Mouse (Mus musculus) embryonic facial prominence, embryonic 13.5 days (tissue): ENCODE results near the gene Mgat4e. TPM values are rescaled to one million over a fixed set of nuclear protein-coding genes. Genes with fewer than 3 reads are reported as not detected.

ENCODE experiments used
- ATAC-seq: fragments of 200-750 bp; cut with Nextera tagmentation; 2 replicates; pipeline ENCODE4 v1.8.0; 2017; ENCODE audit warnings: low read depth; ENCODE audit not compliant: insufficient number of reproducible peaks, insufficient read depth, low FRiP score, low TSS enrichment
- H3K27ac ChIP-seq: fragments of 300-500 bp; sonication (generic); 2 replicates; pipeline ENCODE4 v1.5.1; 2015; ENCODE audit warnings: moderate library complexity, mild to moderate bottlenecking, inconsistent platforms
- H3K27me3 ChIP-seq: fragments of 300-500 bp; sonication (generic); 2 replicates; pipeline ENCODE4 v1.6.1; 2015; ENCODE audit warnings: mild to moderate bottlenecking, inconsistent platforms
- H3K36me3 ChIP-seq: fragments of 300-500 bp; sonication (generic); 2 replicates; pipeline ENCODE4 v1.6.1; 2015; ENCODE audit warnings: mild to moderate bottlenecking, inconsistent platforms
- H3K4me1 ChIP-seq: fragments of 300-500 bp; sonication (generic); 2 replicates; pipeline ENCODE4 v1.6.1; 2015; ENCODE audit warnings: inconsistent platforms
- H3K4me2 ChIP-seq: fragments of 300-500 bp; sonication (generic); 2 replicates; pipeline ENCODE4 v1.6.1; 2015; ENCODE audit warnings: moderate library complexity, mild to moderate bottlenecking, inconsistent platforms
- H3K4me3 ChIP-seq: fragments of 300-500 bp; sonication (generic); 2 replicates; pipeline ENCODE4 v1.5.1; 2015; ENCODE audit warnings: mild to moderate bottlenecking, inconsistent platforms
- H3K9ac ChIP-seq: fragments of 300-500 bp; sonication (generic); 2 replicates; pipeline ENCODE4 v1.6.1; 2015; ENCODE audit warnings: mild to moderate bottlenecking, inconsistent platforms
- H3K9me3 ChIP-seq: fragments of 300-500 bp; sonication (generic); 2 replicates; pipeline ENCODE4 v1.6.1; 2016; ENCODE audit warnings: inconsistent platforms
- WGBS: fragments of 180-500 bp; shearing (Covaris S2); methylation state at CpG from one replicate; pipeline ENCODE4 v1.1.7; 2015; ENCODE audit warnings: mixed read lengths; 5-methylcytosine and 5-hydroxymethylcytosine counted together
- polyA plus RNA-seq: library from polyadenylated mRNA; unstranded; fragments of >200 nt; fragmentation: Nextera tagmentation; extraction: Ambion mirVana; gene quantifications from 2 replicates; pipeline ENCODE4 v1.2.1, GENCODE M21; 2015

Gene Mgat4e
- polyA plus RNA-seq, result not detected in 2 replicates

DNA sequence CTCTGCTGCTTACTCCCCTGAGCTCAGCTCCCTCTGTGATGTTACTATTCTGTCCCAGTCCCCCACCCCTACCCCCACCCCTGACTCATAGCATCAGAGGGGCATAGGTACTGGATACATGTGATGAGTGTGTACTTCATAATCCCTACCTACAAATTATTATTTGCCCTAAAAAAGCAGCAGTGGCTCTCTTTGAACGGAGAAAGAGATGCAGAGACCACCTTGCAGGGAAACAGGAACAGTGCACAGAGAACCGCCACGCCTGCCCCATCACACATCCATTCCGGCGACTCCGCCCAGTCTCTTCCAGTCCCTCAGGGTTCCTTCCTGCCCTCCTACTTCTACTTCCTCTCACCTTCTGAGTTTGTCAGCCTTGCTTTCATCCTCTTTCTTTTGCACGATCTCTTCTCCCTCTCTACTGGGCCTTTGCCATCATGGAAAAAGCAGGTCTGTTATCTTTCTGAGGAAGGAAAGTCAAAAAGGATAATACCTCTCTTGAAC, at the start of gene Mgat4e:
Gene Mgat4e (minus strand): TSS at position 51 of the 501 bp plus-strand sequence.
- H3K4me2 ChIP-seq, result no peak within 1 kb of the TSS
- 57% methylated on average over 7 of the region's 7 CpGs for WGBS
- H3K27me3 ChIP-seq, result no peaks in the 10 kb centered on the region
- H3K9ac ChIP-seq, result no peak within 1 kb of the TSS
- H3K4me1 ChIP-seq, result 0 out of 2 replicates have a peak, but pooled peaks cover under 1% of the 10 kb centered on the region
- ATAC-seq, result no peak
- H3K9me3 ChIP-seq, result peaks cover 4% of the 10 kb centered on the region
- no peak within 1 kb of the TSS for H3K4me3 ChIP-seq
- H3K27ac ChIP-seq, result no peak within 1 kb of the TSS
- H3K36me3 ChIP-seq, result no peaks in the 10 kb centered on the region

DNA sequence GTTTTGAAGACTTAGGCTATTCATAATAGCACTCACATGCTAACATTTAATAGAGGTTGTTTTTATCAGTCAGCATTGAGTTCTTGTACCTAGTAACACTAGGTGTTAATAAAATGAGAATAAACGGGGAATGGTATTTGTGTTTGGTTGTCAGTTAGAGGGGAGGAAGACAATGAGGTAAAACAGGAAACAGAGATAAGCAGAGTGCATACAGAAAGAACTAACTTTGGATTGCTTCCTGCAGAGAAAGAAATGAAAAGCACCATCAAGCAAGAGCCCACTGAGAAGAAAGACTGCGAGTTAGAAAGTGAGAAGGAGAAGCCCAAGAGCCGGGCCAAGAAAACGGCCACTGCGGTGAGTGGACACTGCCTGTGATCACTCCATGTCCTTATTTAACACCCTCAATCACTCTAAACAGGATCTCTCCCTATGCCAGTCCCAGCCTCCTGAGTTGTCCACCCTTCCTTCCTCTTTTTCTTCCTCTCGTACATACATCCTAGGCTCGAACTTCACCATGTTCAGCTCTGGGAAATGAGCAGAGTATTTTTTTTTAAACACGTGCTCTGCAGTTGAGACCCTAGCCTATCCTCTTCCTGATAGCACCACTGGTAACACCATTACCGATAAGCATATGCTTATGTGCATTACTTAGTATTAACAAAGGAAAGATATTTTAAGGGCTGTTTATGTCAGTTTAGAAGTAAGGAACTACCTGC, 48.0 kb upstream of the Mgat4e start:
- H3K4me3 ChIP-seq, result no peak overlapping the region
- no peaks in the 10 kb centered on the region for H3K4me1 ChIP-seq
- WGBS, result 91% methylated on average over 9 of the region's 9 CpGs
- H3K36me3 ChIP-seq, result peaks cover 86% of the 10 kb centered on the region
- H3K9me3 ChIP-seq, result no peaks in the 10 kb centered on the region
- no peak overlapping the region for H3K4me2 ChIP-seq
- no peaks in the 10 kb centered on the region for H3K27me3 ChIP-seq
- no peak overlapping the region for H3K9ac ChIP-seq
- H3K27ac ChIP-seq, result no peak overlapping the region
- no peak for ATAC-seq

DNA sequence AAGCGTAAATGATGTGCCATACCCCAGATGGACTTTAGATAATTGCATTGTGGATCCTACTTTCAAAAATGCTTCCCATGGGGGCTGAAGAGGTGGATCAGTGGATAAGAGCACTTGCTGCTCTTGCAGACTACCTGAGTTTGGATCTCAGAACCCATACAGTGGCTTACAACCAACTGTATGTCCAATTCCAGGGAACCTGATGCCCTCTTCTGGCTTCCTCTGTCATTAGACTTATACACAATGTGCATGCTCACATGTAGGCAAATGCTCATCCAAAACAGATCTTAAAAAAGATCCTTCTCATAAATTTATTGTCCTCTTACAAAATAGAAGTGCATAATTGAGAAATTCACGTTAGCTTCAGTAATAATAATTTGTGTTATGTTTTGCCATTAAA, 42.3 kb upstream of the Mgat4e start:
- no peak overlapping the region for H3K27ac ChIP-seq
- WGBS, result 96% methylated on average over 2 of the region's 2 CpGs
- H3K36me3 ChIP-seq, result peaks cover 81% of the 10 kb centered on the region
- no peak for ATAC-seq
- H3K4me1 ChIP-seq, result no peaks in the 10 kb centered on the region
- no peak overlapping the region for H3K9ac ChIP-seq
- no peaks in the 10 kb centered on the region for H3K9me3 ChIP-seq
- H3K27me3 ChIP-seq, result no peaks in the 10 kb centered on the region
- no peak overlapping the region for H3K4me2 ChIP-seq
- H3K4me3 ChIP-seq, result no peak overlapping the region

DNA sequence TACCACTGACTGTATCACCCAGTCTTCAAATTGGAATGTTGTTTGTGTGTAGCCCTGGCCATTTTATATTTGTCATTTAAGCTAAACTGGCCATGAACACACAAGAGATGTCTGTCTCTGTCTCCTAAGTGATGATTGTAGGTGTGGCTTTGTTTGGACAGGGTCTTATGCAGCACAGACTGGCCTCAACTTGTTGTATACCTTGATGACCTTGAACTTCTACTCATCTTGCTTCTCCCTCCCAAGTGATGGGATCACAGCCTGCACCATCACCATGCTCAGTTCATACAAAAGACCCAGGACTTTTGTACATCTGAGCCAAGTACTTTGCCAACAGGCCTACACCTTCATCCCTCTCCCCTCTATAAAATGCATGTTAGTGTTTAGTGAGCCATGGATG, 40.2 kb upstream of the Mgat4e start:
- no peak overlapping the region for H3K4me3 ChIP-seq
- no peak for ATAC-seq
- H3K4me1 ChIP-seq, result no peaks in the 10 kb centered on the region
- no peak overlapping the region for H3K9ac ChIP-seq
- H3K4me2 ChIP-seq, result no peak overlapping the region
- no peak overlapping the region for H3K27ac ChIP-seq
- no peaks in the 10 kb centered on the region for H3K27me3 ChIP-seq
- H3K36me3 ChIP-seq, result peaks cover 73% of the 10 kb centered on the region
- no peaks in the 10 kb centered on the region for H3K9me3 ChIP-seq

DNA sequence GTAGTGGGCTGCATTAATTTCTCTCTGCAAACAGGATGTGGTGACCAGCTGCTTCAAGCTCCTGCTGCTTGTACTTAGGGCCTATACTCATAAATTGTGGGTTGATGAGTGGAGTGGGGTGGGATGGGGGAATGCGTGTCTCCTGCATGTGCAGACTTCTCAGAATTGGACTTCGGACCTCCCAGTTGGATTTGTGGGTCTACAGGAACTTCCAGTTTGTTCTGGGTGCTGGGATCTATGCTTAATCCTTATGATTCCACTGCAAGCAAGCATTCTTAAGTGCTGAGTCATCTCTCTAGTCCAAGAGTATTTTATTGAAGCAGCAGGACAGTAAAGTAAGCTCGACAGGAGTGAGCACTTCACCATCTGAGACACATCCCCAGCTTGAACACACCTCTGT, 34.1 kb upstream of the Mgat4e start:
- Histone ChIP-seq H3K9me3 (no peaks in the 10 kb centered on the region), H3K4me1 (0 out of 2 replicates have a peak, but pooled peaks cover 11% of the 10 kb centered on the region)
- 72% methylated on average over 3 of the region's 3 CpGs for WGBS

DNA sequence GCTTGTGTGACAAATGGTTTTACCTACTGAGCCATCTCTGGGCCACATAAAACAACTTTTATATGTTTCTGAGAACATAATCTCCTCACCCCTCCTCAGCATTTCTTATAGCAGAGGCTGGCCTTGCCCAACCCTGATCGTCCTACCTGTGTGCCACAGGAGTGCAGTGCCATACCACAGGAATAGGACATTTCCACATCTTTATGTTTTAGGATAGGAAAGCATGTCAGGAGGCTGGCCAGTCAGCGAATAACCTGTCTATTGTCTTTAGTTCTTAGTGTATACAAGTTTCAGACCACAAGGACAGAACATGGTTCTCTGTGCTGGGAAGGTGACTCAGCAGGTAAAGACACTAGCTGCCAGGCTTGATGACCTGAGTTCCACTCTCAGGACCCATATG, 31.3 kb upstream of the Mgat4e start:
- no peaks in the 10 kb centered on the region for H3K9me3 ChIP-seq
- H3K4me2 ChIP-seq, result no peak overlapping the region
- H3K9ac ChIP-seq, result no peak overlapping the region
- no peak overlapping the region for H3K27ac ChIP-seq
- no peak overlapping the region for H3K4me3 ChIP-seq
- ATAC-seq, result no peak
- peaks cover 8% of the 10 kb centered on the region for H3K36me3 ChIP-seq
- 0 out of 2 replicates have a peak, but pooled peaks cover 11% of the 10 kb centered on the region for H3K4me1 ChIP-seq
- no peaks in the 10 kb centered on the region for H3K27me3 ChIP-seq
- WGBS, result 93% methylated on average over 2 of the region's 2 CpGs

More for the DNA sequence above, 34.1 kb upstream of the Mgat4e start:
- no peak overlapping the region for H3K4me3 ChIP-seq
- H3K9ac ChIP-seq, result no peak overlapping the region
- no peaks in the 10 kb centered on the region for H3K27me3 ChIP-seq
- no peak for ATAC-seq
- H3K36me3 ChIP-seq, result peaks cover 26% of the 10 kb centered on the region
- H3K4me2 ChIP-seq, result no peak overlapping the region
- no peak overlapping the region for H3K27ac ChIP-seq

DNA sequence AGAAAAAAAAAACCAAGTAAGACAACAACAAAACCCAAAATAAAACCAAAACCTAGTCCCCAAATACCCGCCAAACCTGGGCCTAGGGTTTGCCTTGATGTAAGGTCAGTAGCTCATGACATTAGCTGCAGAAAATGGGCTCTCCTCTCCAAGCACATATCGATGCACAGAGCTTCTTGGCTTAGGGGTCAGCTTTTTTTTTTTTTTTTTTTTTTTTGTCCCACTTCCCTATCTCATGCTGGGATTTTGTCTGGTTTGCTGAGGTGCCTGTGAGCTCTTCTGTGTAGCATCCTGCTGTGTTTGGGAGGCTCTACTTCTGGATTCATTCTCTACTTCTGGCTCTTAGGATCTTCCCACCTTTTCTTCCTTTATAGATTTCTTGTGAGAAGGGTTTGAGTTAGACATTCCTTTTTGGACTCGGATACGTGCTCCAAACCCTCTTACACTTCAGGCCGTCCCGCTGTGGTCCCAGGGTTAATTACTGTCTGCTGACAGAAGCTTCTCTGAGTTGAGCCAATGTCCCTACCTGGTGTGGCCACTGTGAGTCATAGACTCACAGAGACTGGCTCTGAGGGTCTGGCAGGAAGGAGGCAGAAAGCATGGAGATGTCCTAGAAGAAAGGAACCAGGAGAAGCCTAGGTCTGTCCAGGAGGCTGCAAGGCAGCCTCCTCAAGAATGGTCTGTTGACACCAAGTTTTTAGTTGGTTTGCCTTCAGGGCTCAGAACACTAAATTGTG, 28.1 kb upstream of the Mgat4e start:
- H3K27ac ChIP-seq, result no peak overlapping the region
- ATAC-seq, result no peak
- H3K36me3 ChIP-seq, result peaks cover 4% of the 10 kb centered on the region
- WGBS, result 84% methylated on average over 6 of the region's 6 CpGs
- H3K27me3 ChIP-seq, result no peaks in the 10 kb centered on the region
- no peak overlapping the region for H3K4me2 ChIP-seq
- no peaks in the 10 kb centered on the region for H3K9me3 ChIP-seq
- H3K4me1 ChIP-seq, result no peaks in the 10 kb centered on the region
- H3K4me3 ChIP-seq, result no peak overlapping the region
- no peak overlapping the region for H3K9ac ChIP-seq

DNA sequence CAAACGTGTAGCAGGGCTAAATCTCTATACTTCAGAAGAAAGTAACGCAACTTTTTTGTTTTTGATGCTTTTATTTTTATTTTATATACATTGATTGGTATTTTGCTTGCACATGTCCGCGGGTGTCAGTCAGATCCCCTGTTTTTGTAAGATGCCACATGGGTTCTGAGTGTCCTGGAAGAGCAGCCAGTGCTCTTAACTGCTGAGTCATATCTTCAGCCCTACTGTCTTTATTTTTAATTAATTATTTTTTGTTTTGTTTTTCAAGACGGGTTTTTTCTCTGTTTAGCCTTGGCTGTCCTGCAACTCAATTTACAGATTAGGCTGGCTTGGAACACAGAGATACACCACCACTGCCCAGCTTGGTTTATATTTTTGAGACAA, 24.4 kb upstream of the Mgat4e start:
- no peak overlapping the region for H3K9ac ChIP-seq
- no peak overlapping the region for H3K27ac ChIP-seq
- H3K27me3 ChIP-seq, result no peaks in the 10 kb centered on the region
- WGBS, result 77% methylated on average over 5 of the region's 5 CpGs
- H3K36me3 ChIP-seq, result no peaks in the 10 kb centered on the region; the same call in 1 of the 2 replicates
- H3K4me3 ChIP-seq, result no peak overlapping the region
- no peaks in the 10 kb centered on the region for H3K9me3 ChIP-seq
- ATAC-seq, result no peak
- no peak overlapping the region for H3K4me2 ChIP-seq
- H3K4me1 ChIP-seq, result peaks cover 6% of the 10 kb centered on the region; the same call in 1 of the 2 replicates

DNA sequence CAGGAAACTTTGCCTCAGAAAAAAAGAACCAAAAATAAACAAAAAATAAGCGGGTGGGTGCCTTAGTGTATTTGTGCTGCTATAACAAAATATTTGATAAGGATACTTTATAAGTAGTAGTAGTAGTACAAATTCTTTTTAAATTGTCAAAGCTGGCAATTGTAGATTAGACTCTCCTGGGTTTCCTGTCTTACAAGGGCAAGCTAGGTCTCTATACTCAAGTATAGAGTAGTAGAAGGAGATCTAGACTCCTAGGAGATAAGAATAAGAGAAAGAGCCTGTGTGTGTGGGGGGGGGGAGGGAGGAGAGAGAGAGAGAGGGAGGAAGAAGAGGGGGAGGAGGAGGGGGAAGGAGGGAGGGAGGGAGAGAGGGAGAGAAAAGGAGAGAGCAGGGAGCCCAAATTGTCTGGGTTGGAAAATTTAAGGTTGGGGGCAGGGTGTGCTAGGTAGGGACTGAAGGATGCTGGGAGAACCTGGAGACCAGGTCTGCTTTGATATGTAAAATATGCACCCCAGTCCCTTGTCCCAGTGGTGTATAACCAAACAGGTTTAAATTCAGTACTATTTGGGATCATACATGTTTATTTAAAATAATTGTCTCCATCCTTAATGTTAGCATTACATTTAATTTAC, 23.9 kb upstream of the Mgat4e start:
- 79% methylated on average over 1 of the region's 1 CpGs for WGBS

DNA sequence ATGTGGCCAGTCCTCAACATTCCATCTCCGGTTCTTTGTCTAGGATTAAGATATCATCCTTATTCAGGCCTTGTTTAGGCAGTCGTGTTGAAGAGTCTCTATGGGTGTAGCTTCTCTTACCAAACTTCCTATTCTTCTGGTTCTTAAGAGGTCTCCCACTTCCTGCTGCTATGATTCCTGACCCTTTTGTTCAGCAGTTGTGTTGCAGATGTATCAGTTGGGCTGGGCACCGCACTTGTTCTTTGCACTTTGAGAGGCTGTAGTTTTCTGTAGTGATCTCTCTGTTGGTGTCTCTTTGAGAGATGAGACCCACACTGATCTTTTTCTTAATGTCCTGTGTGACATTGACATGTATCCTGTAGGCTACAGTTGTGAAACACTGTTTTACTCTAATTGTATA, 21.1 kb upstream of the Mgat4e start:
- no peak overlapping the region for H3K9ac ChIP-seq
- no peaks in the 10 kb centered on the region for H3K27me3 ChIP-seq
- H3K27ac ChIP-seq, result no peak overlapping the region
- no peaks in the 10 kb centered on the region for H3K9me3 ChIP-seq
- ATAC-seq, result no peak
- 69% methylated on average over 3 of the region's 3 CpGs for WGBS
- no peak overlapping the region for H3K4me3 ChIP-seq
- H3K4me2 ChIP-seq, result no peak overlapping the region
- H3K4me1 ChIP-seq, result peaks cover 9% of the 10 kb centered on the region
- H3K36me3 ChIP-seq, result no peaks in the 10 kb centered on the region; the same call in 1 of the 2 replicates

More for the DNA sequence above, 23.9 kb upstream of the Mgat4e start:
- peaks cover 6% of the 10 kb centered on the region for H3K4me1 ChIP-seq
- H3K4me2 ChIP-seq, result no peak overlapping the region
- H3K27me3 ChIP-seq, result no peaks in the 10 kb centered on the region
- no peaks in the 10 kb centered on the region; the same call in 1 of the 2 replicates for H3K36me3 ChIP-seq
- H3K9ac ChIP-seq, result no peak overlapping the region
- ATAC-seq, result no peak
- H3K4me3 ChIP-seq, result no peak overlapping the region
- no peaks in the 10 kb centered on the region for H3K9me3 ChIP-seq
- no peak overlapping the region for H3K27ac ChIP-seq

DNA sequence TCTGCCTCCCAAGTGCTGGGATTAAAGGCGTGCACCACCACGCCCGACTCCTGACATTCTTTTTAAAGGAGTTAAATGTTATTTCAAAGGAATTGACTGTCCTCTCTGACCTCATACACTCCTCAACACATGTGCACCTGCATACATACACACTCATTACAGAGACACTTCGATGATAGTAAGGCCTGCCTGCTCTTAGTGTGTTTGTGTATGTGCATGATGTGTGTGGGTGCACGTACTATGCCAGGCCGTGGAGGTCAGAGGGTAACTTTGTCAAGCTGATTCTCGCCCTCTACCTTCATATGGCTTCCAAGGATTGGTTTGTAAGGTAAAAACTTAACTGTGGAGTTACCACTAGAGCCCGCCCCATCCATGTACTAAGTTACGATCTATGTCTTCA, 20.7 kb upstream of the Mgat4e start:
- H3K4me2 ChIP-seq, result no peak overlapping the region
- no peaks in the 10 kb centered on the region for H3K9me3 ChIP-seq
- no peak for ATAC-seq
- no peaks in the 10 kb centered on the region for H3K27me3 ChIP-seq
- H3K36me3 ChIP-seq, result no peaks in the 10 kb centered on the region; the same call in 1 of the 2 replicates
- WGBS, result 92% methylated on average over 9 of the region's 9 CpGs
- H3K4me1 ChIP-seq, result peaks cover 14% of the 10 kb centered on the region
- H3K4me3 ChIP-seq, result no peak overlapping the region
- H3K9ac ChIP-seq, result no peak overlapping the region
- no peak overlapping the region for H3K27ac ChIP-seq
